Mouse (Mus musculus) midbrain, embryonic 12.5 days (tissue): ENCODE results near the gene Rnf123. TPM values are rescaled to one million over a fixed set of nuclear protein-coding genes. Genes with fewer than 3 reads are reported as not detected.
A peak's percentile ranks its signal among the peaks of the same experiment; 100 is the strongest.
"Not testable (repeated sequence)": the region's sequence is repeated elsewhere in the genome, so short reads cannot be mapped to it uniquely, and the experiment has no call there.

Source experiments
- ATAC-seq: fragments of 200-750 bp; cut with Nextera tagmentation; 2 replicates; pipeline ENCODE4 v1.8.0; 2017; ENCODE audit warnings: low read depth, moderate TSS enrichment, moderate library complexity; ENCODE audit not compliant: low FRiP score
- H3K27ac ChIP-seq: fragments of 300-500 bp; sonication (generic); replicated peaks from 2 replicates; pipeline ENCODE4 v1.5.1; 2016; ENCODE audit warnings: mild to moderate bottlenecking
- H3K27me3 ChIP-seq: fragments of 300-500 bp; sonication (generic); 2 replicates; pipeline ENCODE4 v1.6.1; 2016; ENCODE audit warnings: mild to moderate bottlenecking
- H3K36me3 ChIP-seq: fragments of 300-500 bp; sonication (generic); 2 replicates; pipeline ENCODE4 v1.6.1; 2016
- H3K4me1 ChIP-seq: fragments of 300-500 bp; sonication (generic); 2 replicates; pipeline ENCODE4 v1.6.1; 2016
- H3K4me2 ChIP-seq: fragments of 300-500 bp; sonication (generic); replicated peaks from 2 replicates; pipeline ENCODE4 v1.6.1; 2016; ENCODE audit warnings: mild to moderate bottlenecking, moderate library complexity
- H3K4me3 ChIP-seq: fragments of 300-500 bp; sonication (generic); 2 replicates; pipeline ENCODE4 v1.5.1; 2016; ENCODE audit warnings: mild to moderate bottlenecking
- H3K9ac ChIP-seq: fragments of 300-500 bp; sonication (generic); replicated peaks from 2 replicates; pipeline ENCODE4 v1.6.1; 2016; ENCODE audit warnings: mild to moderate bottlenecking, moderate library complexity
- H3K9me3 ChIP-seq: fragments of 300-500 bp; sonication (generic); 2 replicates; pipeline ENCODE4 v1.6.1; 2016; ENCODE audit warnings: mild to moderate bottlenecking
- WGBS: fragments of 180-500 bp; shearing (Covaris S2); methylation state at CpG from one replicate; pipeline ENCODE4 v1.1.7; 2016; 5-methylcytosine and 5-hydroxymethylcytosine counted together
- polyA plus RNA-seq: library from polyadenylated mRNA; unstranded; fragments of >200 nt; fragmentation: Nextera tagmentation; extraction: Ambion mirVana; gene quantifications from 2 replicates; pipeline ENCODE4 v1.2.1, GENCODE M21; 2016

Rnf123 gene
- polyA plus RNA-seq, 1 experiment from 2014 or later = 41.2 TPM

- WGBS = 47% methylated on average over 17 of the region's 17 CpGs
- peaks cover 56% of the 10 kb centered on the region for H3K36me3 ChIP-seq
These were observed 35.3 kb downstream of the Rnf123 start for GRCm38 (mm10) chr9:108047601-108048565.

GRCm38 (mm10) chr9:108046582-108046981 is 36.6 kb downstream of the Rnf123 start:
- Histone ChIP-seq H3K4me3 (no peak overlapping the region), H3K27me3 (no peaks in the 10 kb centered on the region), H3K36me3 (peaks cover 59% of the 10 kb centered on the region), H3K27ac (no peak overlapping the region), H3K4me2 (no peak overlapping the region), H3K4me1 (peaks cover 19% of the 10 kb centered on the region), H3K9ac (no peak overlapping the region), H3K9me3 (no peaks in the 10 kb centered on the region)
- 91% methylated on average over 4 of the region's 4 CpGs for WGBS
- no peak for ATAC-seq

More at GRCm38 (mm10) chr9:108047601-108048565, 35.3 kb downstream of the Rnf123 start:
- H3K27me3 ChIP-seq = no peaks in the 10 kb centered on the region
- H3K4me2 ChIP-seq = peak overlapping the region; percentile 98
- H3K4me1 ChIP-seq = peaks cover 19% of the 10 kb centered on the region
- no peak for ATAC-seq
- peak overlapping the region; percentile 72 for H3K9ac ChIP-seq
- no peaks in the 10 kb centered on the region for H3K9me3 ChIP-seq
- H3K4me3 ChIP-seq = peak overlapping the region; percentile 72
- peak overlapping the region; percentile 75 for H3K27ac ChIP-seq

GRCm38 (mm10) chr9:108044751-108045492 is 38.2 kb downstream of the Rnf123 start:
- Histone ChIP-seq H3K4me2 (no peak overlapping the region), H3K4me3 (no peak overlapping the region), H3K4me1 (peaks cover 17% of the 10 kb centered on the region), H3K27me3 (no peaks in the 10 kb centered on the region), H3K9me3 (no peaks in the 10 kb centered on the region), H3K36me3 (peaks cover 61% of the 10 kb centered on the region), H3K9ac (no peak overlapping the region), H3K27ac (no peak overlapping the region)
- no peak for ATAC-seq
- 98% methylated on average over 8 of the region's 8 CpGs for WGBS

- ATAC-seq = no peak
- Histone ChIP-seq H3K4me2 (no peak overlapping the region), H3K27ac (no peak overlapping the region), H3K4me3 (no peak overlapping the region), H3K27me3 (no peaks in the 10 kb centered on the region), H3K9ac (no peak overlapping the region), H3K4me1 (no peaks in the 10 kb centered on the region), H3K9me3 (no peaks in the 10 kb centered on the region), H3K36me3 (peaks cover 68% of the 10 kb centered on the region)
- 98% methylated on average over 2 of the region's 2 CpGs for whole genome bisulfite sequencing
These were observed 47.6 kb downstream of the Rnf123 start for GRCm38 (mm10) chr9:108035331-108036156.

GRCm38 (mm10) chr9:108032126-108032525 is 51.0 kb downstream of the Rnf123 start:
- H3K27ac ChIP-seq = no peak overlapping the region
- no peak overlapping the region for H3K4me3 ChIP-seq
- no peaks in the 10 kb centered on the region for H3K9me3 ChIP-seq
- 91% methylated on average over 5 of the region's 5 CpGs for WGBS
- no peak overlapping the region for H3K9ac ChIP-seq
- H3K4me1 ChIP-seq = no peaks in the 10 kb centered on the region
- H3K4me2 ChIP-seq = no peak overlapping the region
- no peak for ATAC-seq
- H3K27me3 ChIP-seq = no peaks in the 10 kb centered on the region
- peaks cover 66% of the 10 kb centered on the region for H3K36me3 ChIP-seq

GRCm38 (mm10) chr9:108027867-108028266 is 55.3 kb downstream of the Rnf123 start:
- 98% methylated on average over 3 of the region's 3 CpGs for WGBS
- Histone ChIP-seq H3K4me3 (no peak overlapping the region), H3K9me3 (no peaks in the 10 kb centered on the region), H3K36me3 (peaks cover 61% of the 10 kb centered on the region), H3K27me3 (no peaks in the 10 kb centered on the region), H3K4me1 (no peaks in the 10 kb centered on the region), H3K27ac (no peak overlapping the region), H3K9ac (no peak overlapping the region), H3K4me2 (no peak overlapping the region)
- ATAC-seq = no peak

- H3K36me3 ChIP-seq = peaks cover 49% of the 10 kb centered on the region
These were observed 56.6 kb downstream of the Rnf123 start for GRCm38 (mm10) chr9:108026584-108026983.

GRCm38 (mm10) chr9:108023216-108023615 is 59.9 kb downstream of the Rnf123 start:
- Histone ChIP-seq H3K36me3 (peaks cover 37% of the 10 kb centered on the region), H3K4me2 (no peak overlapping the region), H3K9me3 (no peaks in the 10 kb centered on the region), H3K27ac (no peak overlapping the region), H3K9ac (no peak overlapping the region), H3K4me3 (no peak overlapping the region), H3K4me1 (no peaks in the 10 kb centered on the region), H3K27me3 (no peaks in the 10 kb centered on the region)
- no peak for ATAC-seq
- 92% methylated on average over 3 of the region's 3 CpGs for WGBS

More at GRCm38 (mm10) chr9:108026584-108026983, 56.6 kb downstream of the Rnf123 start:
- Histone ChIP-seq H3K9ac (no peak overlapping the region), H3K4me1 (no peaks in the 10 kb centered on the region), H3K9me3 (no peaks in the 10 kb centered on the region), H3K4me2 (no peak overlapping the region), H3K27ac (no peak overlapping the region), H3K4me3 (no peak overlapping the region), H3K27me3 (no peaks in the 10 kb centered on the region)
- 90% methylated on average over 3 of the region's 3 CpGs for WGBS
- ATAC-seq = no peak

GRCm38 (mm10) chr9:108020741-108021140 is 62.4 kb downstream of the Rnf123 start:
- Histone ChIP-seq H3K27ac (no peak overlapping the region), H3K36me3 (peaks cover 27% of the 10 kb centered on the region), H3K27me3 (no peaks in the 10 kb centered on the region), H3K9me3 (no peaks in the 10 kb centered on the region), H3K4me2 (no peak overlapping the region), H3K4me3 (no peak overlapping the region), H3K9ac (no peak overlapping the region), H3K4me1 (no peaks in the 10 kb centered on the region)
- 100% methylated on average over 1 of the region's 1 CpGs for WGBS
- no peak for ATAC-seq

- Histone ChIP-seq H3K4me2 (no peak overlapping the region), H3K36me3 (peaks cover 18% of the 10 kb centered on the region; the same call in 1 of the 2 replicates), H3K4me3 (no peak overlapping the region), H3K9ac (no peak overlapping the region), H3K9me3 (no peaks in the 10 kb centered on the region), H3K4me1 (no peaks in the 10 kb centered on the region), H3K27ac (no peak overlapping the region), H3K27me3 (no peaks in the 10 kb centered on the region)
- whole genome bisulfite sequencing = 89% methylated on average over 3 of the region's 3 CpGs
- no peak for ATAC-seq
These were observed 66.0 kb downstream of the Rnf123 start for GRCm38 (mm10) chr9:108017127-108017526.

- H3K4me1 ChIP-seq, H3K4me2 ChIP-seq, ATAC-seq, H3K9me3 ChIP-seq, H3K27ac ChIP-seq, H3K9ac ChIP-seq, H3K27me3 ChIP-seq, H3K4me3 ChIP-seq: not testable (repeated sequence)
- WGBS = 96% methylated on average over 2 of the region's 2 CpGs
- peaks cover 18% of the 10 kb centered on the region; the same call in 1 of the 2 replicates for H3K36me3 ChIP-seq
These were observed 69.6 kb downstream of the Rnf123 start for GRCm38 (mm10) chr9:108013577-108013976.
